Mouse (Mus musculus): Measurements from ENCODE around the gene Adora2a. TPM values are rescaled to one million over a fixed set of nuclear protein-coding genes. Genes with fewer than 3 reads are reported as not detected.

Gene Adora2a
- polyA plus RNA-seq, 1 experiment from 2014 or later = 3.7 TPM

DNA sequence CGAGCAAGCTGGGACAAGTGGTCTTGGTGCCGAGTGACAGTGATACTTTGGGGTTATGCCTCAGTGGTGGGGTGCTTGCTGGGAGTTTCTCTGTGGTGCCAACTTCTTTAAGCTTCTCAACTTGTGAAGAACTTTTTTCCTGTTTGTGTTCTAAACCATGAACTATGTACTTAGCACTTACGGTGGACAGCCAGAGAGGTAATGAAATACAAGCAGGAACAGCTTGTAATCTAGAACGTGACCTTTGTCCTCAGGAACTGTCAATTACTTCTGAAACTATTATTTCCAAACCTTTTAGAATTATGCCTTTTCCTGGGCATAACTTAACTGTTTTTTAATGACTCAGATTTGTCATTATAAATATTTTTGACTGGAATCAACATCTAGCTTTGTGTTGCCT is 22.3 kb upstream of the Adora2a start:
- no peak overlapping the region for H3K9ac ChIP-seq
- peaks cover 28% of the 10 kb centered on the region for H3K36me3 ChIP-seq
- 47% methylated on average over 4 of the region's 4 CpGs for whole genome bisulfite sequencing
- no peak overlapping the region for H3K4me2 ChIP-seq
- no peaks in the 10 kb centered on the region for H3K27me3 ChIP-seq (replicated peaks)
- peaks cover 21% of the 10 kb centered on the region for H3K4me1 ChIP-seq (replicated peaks)
- H3K4me3 ChIP-seq = no peak overlapping the region
- H3K27ac ChIP-seq (ENCODE audit: poor library complexity, severe bottlenecking) = no peak overlapping the region
- no peaks in the 10 kb centered on the region for H3K9me3 ChIP-seq (replicated peaks)
- no peak for ATAC-seq (ENCODE audit: insufficient number of reproducible peaks, low FRiP score)

DNA sequence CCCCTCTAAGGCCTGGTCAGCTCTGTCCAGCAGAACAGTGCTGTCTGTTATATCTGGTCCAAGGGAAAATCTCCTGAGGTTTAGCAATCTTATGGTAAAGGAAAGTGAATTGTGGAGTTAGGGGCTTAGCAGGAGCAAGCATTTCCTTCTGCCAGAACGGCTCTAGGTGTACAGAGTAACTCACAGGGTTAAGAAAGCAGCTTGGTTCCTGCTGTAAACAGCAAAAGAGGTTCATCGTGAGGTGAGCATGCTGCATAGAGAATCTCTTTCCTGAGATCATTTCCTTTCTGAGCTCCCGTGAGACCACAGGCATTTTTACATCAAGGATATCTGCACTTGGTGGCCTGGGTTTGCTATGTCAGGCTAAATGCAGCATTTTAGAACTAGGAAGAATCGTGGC is 21.8 kb upstream of the Adora2a start:
- no peak for ATAC-seq (ENCODE audit: insufficient number of reproducible peaks, low FRiP score)
- Histone ChIP-seq H3K4me2 (no peak overlapping the region), H3K4me3 (no peak overlapping the region), H3K9ac (no peak overlapping the region), H3K36me3 (peaks cover 28% of the 10 kb centered on the region), H3K9me3 (replicated peaks) (no peaks in the 10 kb centered on the region), H3K27ac (ENCODE audit: poor library complexity, severe bottlenecking) (0 out of 2 replicates have a peak overlapping the region, but pooled peaks have one; percentile 41), H3K27me3 (replicated peaks) (no peaks in the 10 kb centered on the region), H3K4me1 (replicated peaks) (peaks cover 27% of the 10 kb centered on the region)
- WGBS = 56% methylated on average over 4 of the region's 4 CpGs

DNA sequence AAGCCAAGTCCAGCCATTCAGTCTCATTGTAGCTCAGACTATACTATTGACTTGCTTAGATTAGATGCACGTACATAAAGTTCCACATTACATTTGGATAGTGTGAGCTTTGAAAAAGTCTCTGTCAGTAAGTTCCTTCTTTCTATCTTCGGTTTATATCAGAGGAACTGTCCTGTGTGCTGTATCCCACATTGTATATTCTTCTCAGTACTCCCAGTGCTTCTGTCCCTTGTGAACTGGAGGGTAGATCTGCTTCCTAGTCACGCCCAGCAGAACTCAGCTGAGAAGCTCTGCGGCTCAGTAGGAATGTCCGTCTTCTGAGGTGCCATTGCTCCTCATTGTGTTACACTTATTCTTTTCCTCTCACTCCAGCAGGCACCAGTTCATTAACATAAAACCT is 18.1 kb upstream of the Adora2a start:
- 91% methylated on average over 5 of the region's 5 CpGs for WGBS
- H3K4me1 ChIP-seq (replicated peaks) = peaks cover 47% of the 10 kb centered on the region

DNA sequence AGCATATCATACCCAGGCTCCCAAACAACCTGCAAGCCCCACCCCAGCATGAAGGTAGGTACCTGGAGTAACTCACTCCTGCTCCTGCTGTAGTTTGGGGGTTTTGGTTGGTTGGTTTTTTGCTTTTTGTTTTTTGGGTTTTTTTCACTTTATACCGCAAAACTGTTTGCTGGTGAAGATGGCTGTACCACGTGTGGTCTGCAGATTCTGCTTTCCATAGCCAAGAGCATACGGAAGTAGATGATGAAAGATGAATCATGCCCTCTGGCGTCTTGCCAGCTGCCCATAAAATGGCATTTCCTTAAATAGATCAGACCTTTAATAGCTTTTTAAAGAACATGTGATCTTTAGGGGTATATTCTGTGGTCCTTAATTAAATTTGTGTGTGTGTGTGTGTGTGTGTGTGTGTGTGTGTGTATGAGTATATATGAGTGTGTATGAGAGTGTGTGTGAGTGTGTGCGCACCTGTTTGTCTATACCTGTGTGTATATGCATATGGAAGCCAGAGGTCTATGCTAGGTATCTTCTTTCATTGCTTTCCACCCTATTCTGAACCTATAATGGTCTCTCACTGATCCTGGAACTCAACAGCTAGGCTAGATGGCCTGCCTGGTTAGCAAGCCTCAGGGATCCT is 16.8 kb upstream of the Adora2a start:
- Histone ChIP-seq H3K9me3 (replicated peaks) (no peaks in the 10 kb centered on the region), H3K36me3 (peaks cover 33% of the 10 kb centered on the region), H3K9ac (no peak overlapping the region), H3K27ac (ENCODE audit: poor library complexity, severe bottlenecking) (no peak overlapping the region), H3K4me1 (replicated peaks) (peaks cover 51% of the 10 kb centered on the region), H3K27me3 (replicated peaks) (no peaks in the 10 kb centered on the region), H3K4me3 (no peak overlapping the region), H3K4me2 (no peak overlapping the region)
- no peak for ATAC-seq (ENCODE audit: insufficient number of reproducible peaks, low FRiP score)
- WGBS = 54% methylated on average over 5 of the region's 5 CpGs

More for the DNA sequence above, 18.1 kb upstream of the Adora2a start:
- H3K36me3 ChIP-seq = peaks cover 33% of the 10 kb centered on the region
- H3K27ac ChIP-seq (ENCODE audit: poor library complexity, severe bottlenecking) = no peak overlapping the region
- no peak overlapping the region for H3K4me2 ChIP-seq
- no peaks in the 10 kb centered on the region for H3K9me3 ChIP-seq (replicated peaks)
- ATAC-seq (ENCODE audit: insufficient number of reproducible peaks, low FRiP score) = no peak
- no peak overlapping the region for H3K4me3 ChIP-seq
- H3K27me3 ChIP-seq (replicated peaks) = no peaks in the 10 kb centered on the region
- no peak overlapping the region for H3K9ac ChIP-seq

DNA sequence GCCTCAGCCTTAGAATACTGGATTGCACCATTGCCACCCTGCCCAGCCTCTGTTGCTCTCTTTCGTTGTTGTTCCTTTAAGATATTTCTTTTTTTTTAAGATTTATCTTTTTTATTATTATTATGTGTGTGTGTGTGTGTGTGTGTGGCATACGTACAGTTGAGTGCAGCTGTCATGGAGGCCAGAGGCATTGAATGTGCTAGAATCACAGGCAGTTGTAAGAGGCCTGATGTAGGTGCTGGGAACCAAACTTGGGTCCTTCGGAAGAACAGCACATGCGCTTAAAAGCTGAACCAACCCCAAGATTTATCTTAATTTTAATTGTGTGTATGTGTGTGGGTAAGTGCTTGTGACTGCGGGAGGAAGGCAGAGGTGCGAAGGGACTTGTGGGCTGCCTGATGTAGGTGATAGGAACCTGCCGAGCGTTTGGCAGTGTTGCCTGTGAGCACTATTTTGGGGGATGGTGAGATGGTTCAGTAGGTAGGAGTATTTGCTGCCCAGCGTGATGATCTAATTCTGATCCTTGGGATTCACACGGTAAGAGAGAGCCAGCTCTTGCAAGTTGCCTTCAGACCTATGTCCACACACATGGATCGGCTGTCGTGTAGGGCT is 15.4 kb upstream of the Adora2a start:
- Histone ChIP-seq H3K9me3 (replicated peaks) (no peaks in the 10 kb centered on the region), H3K4me2 (no peak overlapping the region), H3K36me3 (peaks cover 20% of the 10 kb centered on the region), H3K4me1 (replicated peaks) (peaks cover 48% of the 10 kb centered on the region), H3K27me3 (replicated peaks) (no peaks in the 10 kb centered on the region), H3K27ac (ENCODE audit: poor library complexity, severe bottlenecking) (no peak overlapping the region), H3K9ac (no peak overlapping the region), H3K4me3 (no peak overlapping the region)
- 84% methylated on average over 12 of the region's 12 CpGs for WGBS
- ATAC-seq (ENCODE audit: insufficient number of reproducible peaks, low FRiP score) = no peak

DNA sequence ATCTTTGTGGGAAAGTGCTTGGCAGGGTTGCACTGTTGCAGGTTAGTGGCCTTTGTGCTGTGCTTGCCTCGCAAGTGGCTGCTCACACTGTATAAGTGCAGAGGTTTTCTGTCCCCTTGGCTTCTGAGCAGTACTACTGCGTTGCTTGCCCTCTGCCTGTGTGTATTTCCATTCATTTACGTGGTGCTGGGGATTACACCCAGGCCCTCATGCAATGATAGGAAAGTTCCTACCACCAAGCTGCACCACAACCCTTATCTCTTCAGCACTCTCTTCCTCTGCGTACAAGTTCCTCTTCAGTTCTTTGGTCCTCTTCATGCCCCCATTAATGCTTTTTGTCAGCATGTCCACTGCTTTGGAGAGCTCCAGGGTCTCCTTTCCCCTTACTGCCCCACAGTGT is 14.7 kb upstream of the Adora2a start:
- H3K27me3 ChIP-seq (replicated peaks) = no peaks in the 10 kb centered on the region
- H3K4me1 ChIP-seq (replicated peaks) = peaks cover 48% of the 10 kb centered on the region
- H3K9me3 ChIP-seq (replicated peaks) = no peaks in the 10 kb centered on the region
- WGBS = 67% methylated on average over 4 of the region's 4 CpGs
- no peak overlapping the region for H3K27ac ChIP-seq (ENCODE audit: poor library complexity, severe bottlenecking)
- H3K36me3 ChIP-seq = peaks cover 23% of the 10 kb centered on the region
- H3K9ac ChIP-seq = no peak overlapping the region
- H3K4me3 ChIP-seq = no peak overlapping the region
- no peak for ATAC-seq (ENCODE audit: insufficient number of reproducible peaks, low FRiP score)
- H3K4me2 ChIP-seq = no peak overlapping the region

DNA sequence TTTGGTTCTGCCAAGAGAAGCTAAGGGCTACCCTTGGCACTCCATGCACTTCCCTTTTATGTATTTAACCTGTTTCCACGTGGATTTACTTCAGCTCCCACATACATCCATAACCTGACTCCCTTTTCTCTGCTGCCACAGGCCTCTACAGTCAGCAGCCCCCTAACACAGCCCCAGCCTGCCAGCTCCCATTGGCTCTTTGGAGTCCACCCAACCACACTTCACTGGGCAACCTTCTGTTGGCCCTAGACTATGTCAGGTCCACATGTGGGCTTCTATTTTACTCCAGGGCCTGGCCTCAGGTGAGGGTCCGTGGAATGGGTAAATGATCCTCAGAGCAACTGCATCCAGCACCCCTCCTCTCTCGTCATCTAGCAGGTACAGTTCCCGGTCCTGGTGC is 14.1 kb upstream of the Adora2a start:
- Histone ChIP-seq H3K36me3 (peaks cover 27% of the 10 kb centered on the region), H3K27me3 (replicated peaks) (no peaks in the 10 kb centered on the region), H3K9me3 (replicated peaks) (no peaks in the 10 kb centered on the region), H3K27ac (ENCODE audit: poor library complexity, severe bottlenecking) (no peak overlapping the region), H3K9ac (no peak overlapping the region), H3K4me3 (no peak overlapping the region), H3K4me1 (replicated peaks) (peaks cover 48% of the 10 kb centered on the region), H3K4me2 (no peak overlapping the region)
- WGBS = 88% methylated on average over 4 of the region's 4 CpGs
- ATAC-seq (ENCODE audit: insufficient number of reproducible peaks, low FRiP score) = no peak

DNA sequence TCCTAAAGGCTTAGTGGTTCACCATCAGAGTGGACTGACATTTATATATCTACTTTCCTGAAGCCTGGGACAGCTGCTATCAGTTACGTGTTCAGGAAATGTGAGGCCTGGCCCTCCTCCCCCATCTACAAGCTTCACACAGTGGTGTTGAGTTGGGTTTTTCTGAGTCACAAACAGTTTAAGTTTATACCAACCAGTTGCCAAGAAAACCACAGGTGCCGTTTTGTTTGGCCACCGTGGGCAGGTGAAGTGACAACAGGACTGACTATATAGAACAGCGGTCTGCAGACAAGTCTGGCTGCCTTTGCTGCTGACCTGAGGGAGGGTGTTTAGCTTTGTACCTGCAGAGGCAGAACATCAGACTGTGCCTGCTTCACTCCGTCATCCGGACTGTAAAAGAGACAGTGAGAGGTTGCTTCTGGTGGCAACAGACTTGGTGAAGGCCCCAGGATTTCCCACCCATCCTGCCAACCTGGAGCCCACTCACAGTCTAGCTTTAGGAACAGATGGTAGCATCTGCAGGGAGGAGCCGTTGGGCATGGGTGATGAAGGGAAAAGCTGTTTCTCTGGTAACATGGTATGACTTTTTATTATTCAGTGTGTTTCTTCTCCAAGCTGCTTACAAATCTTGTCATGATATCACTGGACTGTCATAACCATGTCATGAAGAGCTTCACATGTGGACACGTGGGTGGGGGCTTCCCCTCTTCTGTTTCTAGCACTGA is 13.2 kb upstream of the Adora2a start:
- WGBS = 70% methylated on average over 8 of the region's 8 CpGs
- ATAC-seq (ENCODE audit: insufficient number of reproducible peaks, low FRiP score) = no peak
- peaks cover 48% of the 10 kb centered on the region for H3K4me1 ChIP-seq (replicated peaks)
- no peak overlapping the region for H3K4me3 ChIP-seq
- H3K4me2 ChIP-seq = no peak overlapping the region
- no peaks in the 10 kb centered on the region for H3K27me3 ChIP-seq (replicated peaks)
- H3K36me3 ChIP-seq = peaks cover 35% of the 10 kb centered on the region
- peak overlapping the region; percentile 76 for H3K27ac ChIP-seq (ENCODE audit: poor library complexity, severe bottlenecking)
- H3K9ac ChIP-seq = 0 out of 2 replicates have a peak overlapping the region, but pooled peaks have one; percentile 33
- H3K9me3 ChIP-seq (replicated peaks) = no peaks in the 10 kb centered on the region

DNA sequence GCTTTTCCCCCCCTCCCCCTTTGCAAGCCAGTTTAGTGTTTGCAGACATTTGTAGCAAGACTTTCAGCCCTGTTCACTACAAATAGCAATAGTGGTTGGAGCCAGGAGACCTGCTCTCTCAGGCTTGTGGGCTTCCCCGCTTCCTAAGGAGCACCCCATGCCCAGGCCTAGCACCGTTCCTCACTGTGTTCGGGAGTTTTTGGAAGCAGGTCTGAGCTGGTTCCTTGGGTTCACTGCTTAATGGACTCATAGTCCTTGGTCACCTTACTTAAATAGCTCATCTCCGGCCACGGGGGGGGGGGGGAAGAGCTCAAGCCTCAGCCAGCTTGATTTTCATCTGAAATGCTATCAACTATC is 12.7 kb upstream of the Adora2a start:
- Histone ChIP-seq H3K9me3 (replicated peaks) (no peaks in the 10 kb centered on the region), H3K4me1 (replicated peaks) (peaks cover 47% of the 10 kb centered on the region), H3K27me3 (replicated peaks) (no peaks in the 10 kb centered on the region), H3K27ac (ENCODE audit: poor library complexity, severe bottlenecking) (peak overlapping the region; percentile 76), H3K4me3 (no peak overlapping the region), H3K9ac (0 out of 2 replicates have a peak overlapping the region, but pooled peaks have one; percentile 33), H3K36me3 (peaks cover 40% of the 10 kb centered on the region), H3K4me2 (no peak overlapping the region)
- no peak for ATAC-seq (ENCODE audit: insufficient number of reproducible peaks, low FRiP score)
- WGBS = 85% methylated on average over 5 of the region's 5 CpGs

DNA sequence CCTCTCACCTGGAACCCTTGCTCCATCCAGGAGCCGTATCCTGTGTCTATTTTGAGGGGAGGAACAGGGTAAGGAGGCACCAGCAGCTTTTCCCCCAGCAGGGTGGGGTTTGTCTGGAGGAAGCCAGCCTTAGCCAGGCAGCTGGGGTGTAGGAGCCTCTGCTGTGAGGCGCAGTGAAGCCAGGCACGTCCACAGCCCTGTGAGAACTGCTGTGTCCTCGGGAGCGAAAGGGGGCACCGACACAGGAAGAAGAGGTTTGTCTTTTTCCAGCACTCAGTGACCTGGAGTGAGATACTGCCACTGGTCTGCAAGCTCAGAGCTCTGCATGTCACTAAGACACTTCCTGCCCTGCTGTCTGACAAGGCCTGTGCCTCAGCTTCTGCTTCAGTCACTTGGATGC is 12.3 kb upstream of the Adora2a start:
- Histone ChIP-seq H3K27ac (ENCODE audit: poor library complexity, severe bottlenecking) (peak overlapping the region; percentile 76), H3K4me3 (no peak overlapping the region), H3K27me3 (replicated peaks) (no peaks in the 10 kb centered on the region), H3K9ac (no peak overlapping the region), H3K4me2 (no peak overlapping the region), H3K9me3 (replicated peaks) (no peaks in the 10 kb centered on the region), H3K36me3 (peaks cover 42% of the 10 kb centered on the region), H3K4me1 (replicated peaks) (peaks cover 47% of the 10 kb centered on the region)
- WGBS = 36% methylated on average over 6 of the region's 6 CpGs
- ATAC-seq (ENCODE audit: insufficient number of reproducible peaks, low FRiP score) = peak; percentile 78

DNA sequence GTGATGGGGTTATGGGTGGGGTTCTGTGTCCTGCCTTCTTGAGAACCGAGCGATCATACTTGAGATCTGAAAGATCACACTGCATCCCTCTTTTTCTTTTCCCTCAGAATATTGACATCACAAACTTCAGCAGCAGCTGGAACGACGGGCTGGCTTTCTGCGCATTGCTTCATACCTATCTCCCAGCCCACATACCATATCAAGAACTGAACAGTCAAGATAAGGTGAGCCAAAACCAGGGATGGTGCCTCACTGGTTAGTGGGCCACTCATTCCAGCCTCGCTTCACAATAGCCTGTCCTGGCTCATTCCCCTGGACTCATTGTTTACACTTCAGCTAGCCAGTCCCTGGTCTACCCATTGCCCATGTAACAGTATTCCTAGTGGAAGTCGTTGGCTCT is 9.5 kb upstream of the Adora2a start:
- H3K9ac ChIP-seq = no peak overlapping the region
- 73% methylated on average over 7 of the region's 7 CpGs for WGBS
- H3K9me3 ChIP-seq (replicated peaks) = no peaks in the 10 kb centered on the region
- no peak for ATAC-seq (ENCODE audit: insufficient number of reproducible peaks, low FRiP score)
- H3K4me3 ChIP-seq = no peak overlapping the region
- H3K27ac ChIP-seq (ENCODE audit: poor library complexity, severe bottlenecking) = no peak overlapping the region
- H3K27me3 ChIP-seq (replicated peaks) = no peaks in the 10 kb centered on the region
- H3K4me2 ChIP-seq = no peak overlapping the region
- peaks cover 52% of the 10 kb centered on the region for H3K36me3 ChIP-seq
- H3K4me1 ChIP-seq (replicated peaks) = peaks cover 38% of the 10 kb centered on the region
